In the genomic region with DNA sequence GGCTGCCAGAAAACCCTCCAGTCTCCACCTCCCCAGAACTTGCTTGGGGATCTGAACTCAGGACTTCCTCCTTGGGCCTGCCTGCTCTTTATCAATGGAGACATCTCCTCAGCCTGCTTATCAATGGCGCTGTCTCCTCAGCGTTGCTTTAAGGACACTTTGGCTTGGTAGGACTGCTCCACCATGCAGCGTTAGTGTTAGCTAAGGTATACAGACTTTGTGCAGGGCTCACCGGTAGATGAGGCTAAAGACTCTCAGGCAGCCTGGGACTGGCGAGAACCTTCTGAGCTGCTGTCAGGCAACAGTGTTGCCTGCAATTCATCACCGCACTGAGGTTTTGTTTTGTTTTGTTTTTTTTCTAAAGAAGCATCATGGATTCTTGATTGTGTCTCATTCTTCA, we compare ENCODE assay signal across 25 mouse cellular contexts. TPM values are rescaled to one million over a fixed set of nuclear protein-coding genes. Genes with fewer than 3 reads are reported as not detected.
DNase-seq lines count a peak whose midpoint lies in the region; ATAC-seq lines count a peak whose summit lies in the region.
"Had no signal": no experiment of that assay in that cellular context is flagged by ENCODE, and none has a peak within 500 bp of the region (broad histone marks: within the 10 kb centered on the region; RNA-seq: fewer than 3 reads in every experiment).

No protein-coding gene starts in this region.

- H3K27me3 ChIP-seq in heart, embryonic 13.5 days (replicated peaks) = peaks cover 42% of the 10 kb centered on the region
- H3K27me3 ChIP-seq in embryonic facial prominence, embryonic 14.5 days (replicated peaks; ENCODE audit: control insufficient read depth, insufficient read depth, low read length) = no peaks in the 10 kb centered on the region
- no peaks in the 10 kb centered on the region for H3K27me3 ChIP-seq in limb, embryonic 15.5 days
- H3K27me3 ChIP-seq: CH12.LX, Patski had no signal

- intact Hi-C loops in heart, postnatal 36 days (cut with DNase I) = loop anchor here (5.0 kb wide), 1 partner anchor 95 kb away; no protein-coding TSS in a partner anchor

- H3K4me1 ChIP-seq in heart, embryonic 13.5 days = peaks cover 25% of the 10 kb centered on the region
- H3K4me1 ChIP-seq in embryonic facial prominence, embryonic 14.5 days (ENCODE audit: control insufficient read depth, insufficient read depth, low read length) = peaks cover 45% of the 10 kb centered on the region
- peaks cover 43% of the 10 kb centered on the region for H3K4me1 ChIP-seq in limb, embryonic 15.5 days

- 56% methylated on average over 6 of the region's 6 CpGs for WGBS in heart, embryonic 13.5 days
- 69% methylated on average over 6 of the region's 6 CpGs for WGBS in embryonic facial prominence, embryonic 14.5 days
- 75% methylated on average over 6 of the region's 6 CpGs for WGBS in limb, embryonic 15.5 days

- H3K4me2 ChIP-seq in heart, embryonic 13.5 days = peak overlapping the region; percentile 8; the same call in 1 of the 2 replicates
- H3K4me2 ChIP-seq in embryonic facial prominence, embryonic 14.5 days (ENCODE audit: low read depth, low read length) = peak overlapping the region; percentile 57
- 0 out of 2 replicates have a peak overlapping the region, but pooled peaks have one; percentile 77 for H3K4me2 ChIP-seq in limb, embryonic 15.5 days
- H3K4me2 ChIP-seq: forebrain, embryonic 15.5 days; heart, embryonic 11.5 days; liver, embryonic 15.5 days; lung, embryonic 14.5 days; midbrain, embryonic 12.5 days had no signal

- no peak overlapping the region for H3K9ac ChIP-seq in heart, embryonic 13.5 days
- no peak overlapping the region for H3K9ac ChIP-seq in embryonic facial prominence, embryonic 14.5 days (ENCODE audit: low read depth, low read length)
- H3K9ac ChIP-seq in limb, embryonic 15.5 days = no peak overlapping the region
- H3K9ac ChIP-seq: forebrain, embryonic 15.5 days; liver, embryonic 15.5 days; lung, embryonic 14.5 days; midbrain, embryonic 12.5 days had no signal

- DNase-seq in heart, postnatal 36 days = no peak
- peak; percentile 67 for DNase-seq in 3T3-L1 (ENCODE audit: low read depth, low spot score)
- DNase-seq in embryonic facial prominence, embryonic 14.5 days (ENCODE audit: low spot score) = no peak
- DNase-seq in spleen, adult 12 weeks (ENCODE audit: low spot score) = no peak
- no peak for DNase-seq in frontal cortex, postnatal 14 days (ENCODE audit: low spot score in 2 of 2)
- DNase-seq: adrenal gland, postnatal 10 days; cerebellum, adult 8-10 months; cerebellum, postnatal 36 days; gastrocnemius, adult 2 months; gastrocnemius, postnatal 36 days; lung, embryonic 14.5 days; lung, postnatal 36 days; thymus, postnatal 4 days had no signal

- no peaks in the 10 kb centered on the region for H3K9me3 ChIP-seq in heart, embryonic 13.5 days
- H3K9me3 ChIP-seq in embryonic facial prominence, embryonic 14.5 days (ENCODE audit: control insufficient read depth, low read length) = no peaks in the 10 kb centered on the region
- no peaks in the 10 kb centered on the region; the same call in 1 of the 2 replicates for H3K9me3 ChIP-seq in limb, embryonic 15.5 days
- H3K9me3 ChIP-seq: forebrain, embryonic 15.5 days; liver, embryonic 15.5 days; midbrain, embryonic 12.5 days had no signal

- H3K27ac ChIP-seq in heart, embryonic 13.5 days (replicated peaks) = no peak overlapping the region
- peak overlapping the region; percentile 88 for H3K27ac ChIP-seq in embryonic facial prominence, embryonic 14.5 days (replicated peaks; ENCODE audit: low read depth, low read length)
- H3K27ac ChIP-seq in limb, embryonic 15.5 days = peak overlapping the region; percentile 88
- H3K27ac ChIP-seq: forebrain, embryonic 15.5 days; gastrocnemius, adult 2 months; liver, embryonic 15.5 days; midbrain, embryonic 12.5 days had no signal

- H3K36me3 ChIP-seq in heart, embryonic 13.5 days = no peaks in the 10 kb centered on the region
- H3K36me3 ChIP-seq in embryonic facial prominence, embryonic 14.5 days (ENCODE audit: control insufficient read depth, insufficient read depth, low read length) = no peaks in the 10 kb centered on the region; the same call in 1 of the 2 replicates
- no peaks in the 10 kb centered on the region for H3K36me3 ChIP-seq in limb, embryonic 15.5 days
- H3K36me3 ChIP-seq: forebrain, embryonic 15.5 days; liver, embryonic 15.5 days; midbrain, embryonic 12.5 days had no signal

- no peak overlapping the region for H3K4me3 ChIP-seq in heart, embryonic 13.5 days
- H3K4me3 ChIP-seq in embryonic facial prominence, embryonic 14.5 days (ENCODE audit: low read depth, low read length) = peak overlapping the region; percentile 73
- H3K4me3 ChIP-seq in limb, embryonic 15.5 days = peak overlapping the region; percentile 12; the same call in 1 of the 2 replicates
- H3K4me3 ChIP-seq: forebrain, embryonic 15.5 days; gastrocnemius, adult 2 months; liver, embryonic 15.5 days; midbrain, embryonic 12.5 days had no signal

- no peak for ATAC-seq in heart, embryonic 13.5 days (ENCODE audit: extremely low read depth, insufficient number of reproducible peaks, low FRiP score, low TSS enrichment)
- no peak for ATAC-seq in embryonic facial prominence, embryonic 14.5 days (ENCODE audit: low read depth)
- ATAC-seq in limb, embryonic 15.5 days (ENCODE audit: insufficient number of reproducible peaks, low FRiP score, low TSS enrichment, low read depth) = no peak
- ATAC-seq: forebrain, embryonic 15.5 days; hindbrain, embryonic 16.5 days; intestine, embryonic 16.5 days had no signal

RNA-seq across cellular contexts. Expression of a gene that starts 2.3 kb away (rescaled TPM):
- 2.8 and 3.3 TPM in 2 replicates for polyA plus RNA-seq in heart, embryonic 13.5 days (2015; fragmentation: Nextera tagmentation; extraction: Ambion mirVana)
- total RNA-seq in heart, postnatal 36 days (2021) = 1 to 10 TPM; 3.1 TPM
- polyA plus RNA-seq in embryonic facial prominence, embryonic 14.5 days (2014; fragmentation: Nextera tagmentation; extraction: Ambion mirVana) = 31.7 and 33.7 TPM in 2 replicates
- 18.6 and 23.0 TPM in 2 replicates for polyA plus RNA-seq in limb, embryonic 15.5 days (2015; fragmentation: Nextera tagmentation; extraction: Ambion mirVana)
- total RNA-seq: megakaryocyte, adult 5-6 weeks had no signal
- polyA plus RNA-seq: liver, adult 2 months had no signal

RNA-seq across cellular contexts. Expression of a gene that starts 35.9 kb away (rescaled TPM):
- 10.0 and 10.7 TPM in 2 replicates for polyA plus RNA-seq in heart, embryonic 13.5 days (2015; fragmentation: Nextera tagmentation; extraction: Ambion mirVana)
- total RNA-seq in heart, postnatal 36 days (2021) = 1 to 10 TPM; 2.5 to 3.5 TPM
- polyA plus RNA-seq in embryonic facial prominence, embryonic 14.5 days (2014; fragmentation: Nextera tagmentation; extraction: Ambion mirVana) = 12.5 and 14.2 TPM in 2 replicates
- 14.3 and 14.4 TPM in 2 replicates for polyA plus RNA-seq in limb, embryonic 15.5 days (2015; fragmentation: Nextera tagmentation; extraction: Ambion mirVana)

Comparison
In these comparisons a context has a peak if more than half of its experiments do, and no peak if none do; other contexts are left out.
1. H3K4me2 ChIP-seq: peak in every context shown above with its lines; median percentile 77 in limb, embryonic 15.5 days; 57 in embryonic facial prominence, embryonic 14.5 days; 8 in heart, embryonic 13.5 days.